Mouse (Mus musculus) midbrain, embryonic 10.5 days (tissue): ENCODE measurements around the gene Npl. TPM values are rescaled to one million over a fixed set of nuclear protein-coding genes. Genes with fewer than 3 reads are reported as not detected.

Experiments
- DNase-seq: peaks from one replicate; pipeline ENCODE4 v3.0.0-alpha.2; 2017; ENCODE audit warnings: low spot score
- H3K27ac ChIP-seq: fragments of 300-500 bp; sonication (generic); replicated peaks from 2 replicates; pipeline ENCODE4 v1.5.1; 2016; ENCODE audit warnings: mild to moderate bottlenecking
- H3K27me3 ChIP-seq: fragments of 300-500 bp; sonication (generic); 2 replicates; pipeline ENCODE4 v1.6.1; 2016; ENCODE audit warnings: low read depth, mild to moderate bottlenecking; ENCODE audit not compliant: poor library complexity, severe bottlenecking
- H3K36me3 ChIP-seq: fragments of 300-500 bp; sonication (generic); 2 replicates; pipeline ENCODE4 v1.6.1; 2016; ENCODE audit warnings: mild to moderate bottlenecking, moderate library complexity
- H3K4me1 ChIP-seq: fragments of 300-500 bp; sonication (generic); 2 replicates; pipeline ENCODE4 v1.6.1; 2016
- H3K4me3 ChIP-seq: fragments of 300-500 bp; sonication (generic); 2 replicates; pipeline ENCODE4 v1.5.1; 2016; ENCODE audit warnings: mild to moderate bottlenecking, moderate library complexity
- H3K9me3 ChIP-seq: fragments of 300-500 bp; sonication (generic); replicated peaks from 2 replicates; pipeline ENCODE4 v1.6.1; 2016; ENCODE audit warnings: mild to moderate bottlenecking
- WGBS: fragments of 180-500 bp; shearing (Covaris S2); methylation state at CpG from one replicate; pipeline ENCODE4 v1.1.7; 2016; 5-methylcytosine and 5-hydroxymethylcytosine counted together
- polyA plus RNA-seq: library from polyadenylated mRNA; unstranded; fragments of >200 nt; fragmentation: Nextera tagmentation; extraction: Ambion mirVana; gene quantifications from 2 replicates; pipeline ENCODE4 v1.2.1, GENCODE M21; 2016

The Npl gene
- polyA plus RNA-seq, 1 experiment from 2014 or later = 25.0 TPM

DNA sequence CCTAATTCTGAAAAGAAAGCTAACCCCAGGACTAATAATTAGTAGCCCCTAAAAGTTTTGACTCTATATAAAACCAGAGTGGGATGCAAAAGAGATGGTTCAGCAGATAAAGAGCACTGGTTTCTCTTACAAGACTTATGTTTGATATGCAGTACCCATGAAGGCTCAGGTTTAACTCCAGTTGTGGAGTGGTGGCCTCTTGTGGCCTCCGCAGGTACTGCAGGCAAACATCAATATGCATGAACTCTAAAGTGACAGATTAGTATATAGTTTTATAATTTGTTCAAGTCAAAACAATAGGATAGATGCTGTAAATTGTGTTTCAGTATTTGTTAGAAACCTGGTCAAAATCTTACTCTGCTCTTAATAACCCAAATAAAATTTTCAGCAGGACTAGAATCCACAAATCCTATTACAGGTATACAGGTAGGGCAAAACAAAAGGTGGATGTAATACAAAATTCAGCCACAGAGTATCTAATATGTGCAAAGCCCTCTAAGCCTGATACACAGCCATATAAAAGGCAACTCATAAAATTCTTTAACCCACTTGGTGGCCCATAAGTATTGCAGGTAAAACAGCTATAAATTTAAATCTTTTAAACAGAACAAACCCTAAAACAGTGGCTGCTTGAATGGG lies 69.3 kb downstream of the Npl start:
- peaks cover 90% of the 10 kb centered on the region for H3K36me3 ChIP-seq
- H3K4me1 ChIP-seq = peaks cover 17% of the 10 kb centered on the region
- DNase-seq = peak; percentile 62
- no peaks in the 10 kb centered on the region for H3K9me3 ChIP-seq
- H3K4me3 ChIP-seq = no peak overlapping the region
- H3K27ac ChIP-seq = no peak overlapping the region
- H3K27me3 ChIP-seq = no peaks in the 10 kb centered on the region
- 56% methylated on average over 1 of the region's 1 CpGs for whole genome bisulfite sequencing

DNA sequence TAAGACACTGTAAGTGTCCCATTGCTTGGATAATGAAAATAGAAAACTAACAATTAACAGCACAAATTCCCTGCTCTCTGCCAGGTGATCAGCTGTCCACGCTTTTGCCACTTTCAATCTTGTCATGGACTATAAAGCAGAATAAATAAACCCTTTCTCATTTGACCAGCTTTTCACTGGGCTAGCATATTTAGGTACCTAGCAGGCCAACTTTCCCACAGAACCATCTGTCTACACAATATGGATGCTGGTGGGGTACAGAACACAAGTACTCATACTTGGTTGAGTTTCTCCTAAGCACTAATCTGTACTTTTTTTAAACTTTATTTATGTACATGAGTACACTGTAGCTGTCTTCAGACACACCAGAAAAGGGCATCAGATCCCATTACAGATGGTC lies 70.5 kb downstream of the Npl start:
- Histone ChIP-seq H3K36me3 (peaks cover 99% of the 10 kb centered on the region), H3K9me3 (no peaks in the 10 kb centered on the region), H3K27me3 (no peaks in the 10 kb centered on the region), H3K27ac (no peak overlapping the region), H3K4me3 (no peak overlapping the region), H3K4me1 (peaks cover 5% of the 10 kb centered on the region)
- WGBS = 95% methylated on average over 1 of the region's 1 CpGs
- DNase-seq = no peak

DNA sequence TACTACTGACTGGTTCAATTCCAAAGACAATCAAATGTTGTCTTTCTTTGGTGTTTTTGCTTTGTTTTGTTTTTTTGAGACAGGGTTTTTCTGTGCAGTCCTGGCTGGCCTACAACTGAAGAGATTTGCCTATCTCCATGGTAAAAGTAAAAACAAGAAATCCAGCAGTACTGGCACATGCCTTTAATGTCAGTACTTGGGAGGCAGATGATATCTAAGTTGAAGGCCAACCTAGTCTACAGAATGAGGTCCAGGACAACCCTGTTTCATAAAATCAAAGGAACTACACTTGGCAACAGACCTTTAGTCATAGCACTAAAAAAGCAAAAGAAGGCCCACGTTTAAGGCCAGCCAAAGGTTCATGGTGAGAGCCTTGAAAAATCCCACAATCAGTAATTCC lies 88.0 kb downstream of the Npl start:
- DNase-seq = no peak
- Histone ChIP-seq H3K27ac (no peak overlapping the region), H3K27me3 (no peaks in the 10 kb centered on the region), H3K36me3 (peaks cover 100% of the 10 kb centered on the region), H3K4me1 (no peaks in the 10 kb centered on the region), H3K9me3 (no peaks in the 10 kb centered on the region), H3K4me3 (no peak overlapping the region)
- WGBS = 93% methylated on average over 1 of the region's 1 CpGs

DNA sequence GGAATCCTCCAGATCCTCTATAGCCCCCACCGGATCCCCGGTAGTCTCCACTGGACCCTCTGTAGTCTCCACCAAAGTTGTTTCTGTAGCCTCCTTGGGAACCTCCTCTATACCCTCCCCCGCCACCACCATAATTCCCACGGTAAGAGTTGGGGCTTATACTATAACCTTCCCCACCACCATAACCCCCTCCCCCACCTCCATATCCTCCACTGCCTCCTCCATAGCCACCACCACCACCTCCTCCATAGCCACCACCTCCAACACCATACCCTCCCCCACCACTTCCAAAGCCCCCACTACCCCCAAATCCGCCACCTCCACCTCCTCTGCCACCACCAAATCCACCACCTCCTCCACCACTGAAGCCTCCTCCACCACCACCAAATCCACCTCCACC lies 93.7 kb downstream of the Npl start:
- Histone ChIP-seq H3K4me3 (no peak overlapping the region), H3K4me1 (no peaks in the 10 kb centered on the region), H3K9me3 (no peaks in the 10 kb centered on the region), H3K27me3 (no peaks in the 10 kb centered on the region), H3K36me3 (peaks cover 98% of the 10 kb centered on the region), H3K27ac (no peak overlapping the region)
- 94% methylated on average over 5 of the region's 5 CpGs for WGBS
- no peak for DNase-seq

DNA sequence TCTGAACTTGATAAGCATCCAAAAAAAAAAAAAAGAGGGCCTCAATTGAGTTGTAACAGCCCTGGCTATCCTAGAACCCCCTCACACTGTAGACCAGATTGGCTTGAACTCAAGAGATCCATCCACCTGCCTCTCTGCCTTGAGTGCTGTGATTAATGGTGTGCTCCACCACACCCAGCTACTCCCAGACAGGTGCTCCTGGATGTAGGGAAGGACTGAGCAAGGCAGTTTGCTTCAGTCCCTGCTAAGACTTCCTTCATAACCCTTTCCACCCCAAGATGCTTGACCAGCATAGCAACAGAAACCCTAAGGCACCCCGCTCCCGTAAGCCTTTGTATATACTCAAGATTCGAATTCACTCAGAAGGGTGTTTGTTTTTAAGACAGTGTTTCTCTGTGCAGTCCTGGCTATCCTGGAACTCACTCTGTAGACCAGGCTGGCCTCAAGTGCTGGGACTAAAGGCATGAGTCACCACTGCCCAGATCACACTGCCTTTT lies 96.7 kb downstream of the Npl start:
- 92% methylated on average over 3 of the region's 3 CpGs for WGBS
- no peak for DNase-seq
- Histone ChIP-seq H3K36me3 (peaks cover 82% of the 10 kb centered on the region), H3K4me3 (no peak overlapping the region), H3K27ac (no peak overlapping the region), H3K9me3 (no peaks in the 10 kb centered on the region), H3K27me3 (no peaks in the 10 kb centered on the region), H3K4me1 (no peaks in the 10 kb centered on the region)

Other genes with a start within 250 kb of the Npl start
- gene Lamc1, start 217.3 kb downstream of the Npl start, polyA plus RNA-seq = 21.2 and 22.7 TPM in 2 replicates
- gene Shcbp1l, start 124.9 kb downstream of the Npl start, polyA plus RNA-seq = 0.14 and 0.23 TPM in 2 replicates
- gene Dhx9, start 62.4 kb downstream of the Npl start, polyA plus RNA-seq = 39.4 and 40.7 TPM in 2 replicates
- gene Rgs8, start 103.0 kb upstream of the Npl start, polyA plus RNA-seq = 8.3 and 15.1 TPM in 2 replicates
- 31.8 and 39.0 TPM in 2 replicates for gene Rgs16, start 190.3 kb upstream of the Npl start, polyA plus RNA-seq
- 10.1 and 20.3 TPM in 2 replicates for gene Rnasel, start 199.4 kb upstream of the Npl start, polyA plus RNA-seq